Mouse (Mus musculus) layer of hippocampus, postnatal 14 days (tissue): ENCODE results near the gene Alox5. TPM values are rescaled to one million over a fixed set of nuclear protein-coding genes. Genes with fewer than 3 reads are reported as not detected.
A peak's percentile ranks its signal among the peaks of the same experiment; 100 is the strongest.

Experiments
- DNase-seq, 2 experiments: peaks; one replicate each; pipeline ENCODE4 v3.0.0; 2021 to 2022; ENCODE audit warnings: low spot score in 2 of 2, mixed read lengths in 1 of 2
- total RNA-seq, 2 experiments: library from RNA; stranded (reverse); gene quantifications; 2 replicates each; pipeline ENCODE4 v1.2.3; 2021

Alox5 gene
- total RNA-seq, 2 experiments from 2014 or later = 6.9 to 7.8 TPM

GRCm38 (mm10) chr6:116386506-116386905 is 74.5 kb downstream of the Alox5 start:
- DNase-seq = no peak

- DNase-seq = no peak
Observed at GRCm38 (mm10) chr6:116386045-116386415, 74.9 kb downstream of the Alox5 start.

- peak in 1 of 2 experiments; percentile 26 for DNase-seq
Observed at GRCm38 (mm10) chr6:116385194-116386044, 75.6 kb downstream of the Alox5 start.

- no peak for DNase-seq
Observed at GRCm38 (mm10) chr6:116383582-116383981, 77.4 kb downstream of the Alox5 start.

- no peak for DNase-seq
Observed at GRCm38 (mm10) chr6:116381605-116382004, 79.4 kb downstream of the Alox5 start.

- DNase-seq = no peak
Observed at GRCm38 (mm10) chr6:116380157-116380556, 80.8 kb downstream of the Alox5 start.

GRCm38 (mm10) chr6:116378892-116379291 is 82.1 kb downstream of the Alox5 start:
- DNase-seq = no peak

- DNase-seq = no peak
Observed at GRCm38 (mm10) chr6:116374618-116375017, 86.4 kb downstream of the Alox5 start.

- no peak for DNase-seq
Observed at GRCm38 (mm10) chr6:116374136-116374535, 86.8 kb downstream of the Alox5 start.

- no peak for DNase-seq
Observed at GRCm38 (mm10) chr6:116371500-116371899, 89.5 kb downstream of the Alox5 start.

GRCm38 (mm10) chr6:116370216-116370976 is 90.6 kb downstream of the Alox5 start:
- no peak for DNase-seq

- DNase-seq = no peak
Observed at GRCm38 (mm10) chr6:116369811-116370210, 91.2 kb downstream of the Alox5 start.

GRCm38 (mm10) chr6:116367971-116368370 is 93.0 kb downstream of the Alox5 start:
- no peak for DNase-seq

- DNase-seq = no peak
Observed at GRCm38 (mm10) chr6:116361993-116362392, 99.0 kb downstream of the Alox5 start.

GRCm38 (mm10) chr6:116361463-116361862 is 99.5 kb downstream of the Alox5 start:
- no peak for DNase-seq

Other genes starting within 250 kb of the Alox5 start
- 1 to 10 TPM; 7.4 to 8.5 TPM for gene Zfand4, start 197.0 kb downstream of the Alox5 start, total RNA-seq
- 10 to 100 TPM; 69.2 to 73.9 TPM for gene March8, start 123.2 kb downstream of the Alox5 start, total RNA-seq
- not detected for gene Olfr211, start 27.9 kb upstream of the Alox5 start, total RNA-seq
- under 1 TPM in 1 of 2 experiments, not detected in 1; 0.16 TPM for gene Olfr212, start 45.3 kb upstream of the Alox5 start, total RNA-seq
- not detected for gene Olfr213, start 77.3 kb upstream of the Alox5 start, total RNA-seq
- 1 to 10 TPM; 2.9 to 3.0 TPM for gene Gm5580, start 90.0 kb upstream of the Alox5 start, total RNA-seq
- gene Olfr214, start 93.1 kb upstream of the Alox5 start, total RNA-seq = not detected
- not detected for gene Olfr215, start 123.0 kb upstream of the Alox5 start, total RNA-seq
- 10 to 100 TPM; 23.7 to 26.9 TPM for gene Zfp422, start 167.8 kb upstream of the Alox5 start, total RNA-seq
- gene Depp1, start 189.4 kb upstream of the Alox5 start, total RNA-seq = 1 to 10 TPM; 2.5 to 4.7 TPM
- 1 to 10 TPM; 3.8 to 4.6 TPM for gene Rassf4, start 212.8 kb upstream of the Alox5 start, total RNA-seq